Mouse (Mus musculus): Measurements from ENCODE around the gene Pld1. TPM values are rescaled to one million over a fixed set of nuclear protein-coding genes. Genes with fewer than 3 reads are reported as not detected.

Gene Pld1
- polyA plus RNA-seq, 1 experiment from 2014 or later = 5.7 TPM

DNA sequence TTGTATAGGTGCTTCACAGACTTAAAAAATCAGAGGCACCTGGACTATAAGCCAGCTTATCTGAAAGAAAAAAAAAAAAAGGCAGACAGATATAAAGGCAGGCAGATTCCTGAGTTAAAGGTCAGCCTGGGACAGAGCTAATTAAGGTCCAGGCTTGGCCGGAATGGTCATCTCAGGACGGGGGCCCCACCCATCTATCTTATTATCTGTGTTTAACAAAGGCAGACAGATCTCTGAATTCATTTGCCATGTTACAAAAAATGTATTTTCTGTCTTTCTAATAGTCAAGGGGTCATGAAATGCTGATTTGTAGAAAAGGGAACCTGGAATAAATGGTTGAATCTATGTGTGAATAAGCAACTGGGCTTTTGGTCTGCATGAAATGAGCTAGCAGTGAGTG, 30.2 kb upstream of the Pld1 start:
- no peaks in the 10 kb centered on the region for H3K4me1 ChIP-seq (ENCODE audit: control insufficient read depth, insufficient read depth, low read length)
- no peaks in the 10 kb centered on the region for H3K27me3 ChIP-seq (ENCODE audit: control insufficient read depth, insufficient read depth, low read length)
- no peak overlapping the region for H3K4me2 ChIP-seq (ENCODE audit: low read depth, low read length)
- no peaks in the 10 kb centered on the region for H3K9me3 ChIP-seq (ENCODE audit: control insufficient read depth, low read length)
- no peak overlapping the region for H3K9ac ChIP-seq (replicated peaks; ENCODE audit: low read depth, low read length)
- H3K27ac ChIP-seq (ENCODE audit: low read depth, low read length) = no peak overlapping the region
- no peak for ATAC-seq (ENCODE audit: low read depth)
- H3K36me3 ChIP-seq (ENCODE audit: control insufficient read depth, insufficient read depth, low read length) = no peaks in the 10 kb centered on the region
- 88% methylated on average over 2 of the region's 2 CpGs for WGBS
- no peak overlapping the region for H3K4me3 ChIP-seq (ENCODE audit: low read depth, low read length)

DNA sequence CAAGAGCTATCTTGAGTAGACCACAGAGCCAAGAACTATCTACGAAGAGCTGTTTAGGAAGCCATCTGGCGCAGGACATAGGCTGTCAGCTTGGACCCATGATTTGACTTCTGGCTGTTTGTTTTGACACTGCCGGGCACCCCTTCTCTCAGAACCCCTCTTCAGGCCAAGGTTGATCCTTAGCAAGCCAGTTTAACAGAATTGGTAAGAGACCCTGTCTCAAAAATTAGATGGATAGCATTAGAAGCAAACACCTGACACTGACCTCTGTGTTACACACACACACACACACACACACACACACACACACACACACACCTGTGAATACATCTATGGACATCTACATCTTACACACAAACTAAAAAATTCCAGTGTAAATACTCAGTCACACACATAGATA, 29.5 kb upstream of the Pld1 start:
- no peaks in the 10 kb centered on the region for H3K36me3 ChIP-seq (ENCODE audit: control insufficient read depth, insufficient read depth, low read length)
- H3K4me3 ChIP-seq (ENCODE audit: low read depth, low read length) = no peak overlapping the region
- H3K4me2 ChIP-seq (ENCODE audit: low read depth, low read length) = no peak overlapping the region
- no peak for ATAC-seq (ENCODE audit: low read depth)
- H3K27ac ChIP-seq (ENCODE audit: low read depth, low read length) = no peak overlapping the region
- WGBS = 97% methylated on average over 3 of the region's 3 CpGs
- H3K9me3 ChIP-seq (ENCODE audit: control insufficient read depth, low read length) = no peaks in the 10 kb centered on the region
- H3K27me3 ChIP-seq (ENCODE audit: control insufficient read depth, insufficient read depth, low read length) = no peaks in the 10 kb centered on the region
- H3K4me1 ChIP-seq (ENCODE audit: control insufficient read depth, insufficient read depth, low read length) = no peaks in the 10 kb centered on the region
- H3K9ac ChIP-seq (replicated peaks; ENCODE audit: low read depth, low read length) = no peak overlapping the region

DNA sequence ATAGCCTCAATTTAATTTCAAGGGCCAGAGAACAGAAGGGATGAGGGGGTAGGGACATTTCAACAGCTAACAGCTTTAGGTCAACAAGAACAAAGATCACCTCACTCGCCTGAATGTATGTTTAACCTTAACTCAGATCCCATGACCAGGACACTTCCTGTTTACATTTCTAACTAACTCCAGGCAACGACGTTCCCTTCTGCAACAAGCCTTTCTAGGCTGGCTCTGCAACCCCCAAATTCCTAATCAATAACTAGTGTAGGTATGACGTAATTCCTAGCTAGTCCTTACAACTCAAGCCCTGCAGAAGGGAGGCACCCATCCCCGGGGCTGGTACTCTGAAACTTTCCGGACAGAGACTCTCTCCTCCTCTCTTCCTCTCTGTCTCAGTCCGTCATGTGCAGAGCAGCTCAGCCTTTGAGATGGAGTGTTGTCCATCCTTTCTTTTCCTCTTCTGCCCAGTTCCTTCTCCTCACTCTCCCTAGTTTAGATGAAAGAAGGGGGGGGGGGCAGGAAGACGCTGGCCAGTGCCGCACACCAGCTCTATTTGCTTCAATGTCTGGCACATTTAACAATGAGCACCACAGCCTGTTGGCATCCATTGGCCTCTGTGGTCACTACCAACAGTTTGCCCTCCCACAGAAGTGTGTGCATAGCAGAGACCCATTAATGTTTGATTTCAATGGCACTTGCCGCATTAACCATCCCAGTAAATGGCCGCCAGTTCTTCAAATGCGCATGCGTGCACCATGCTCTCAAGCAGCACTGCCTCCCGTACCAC, 19.6 kb upstream of the Pld1 start:
- H3K9ac ChIP-seq (replicated peaks; ENCODE audit: low read depth, low read length) = no peak overlapping the region
- no peak overlapping the region for H3K4me2 ChIP-seq (ENCODE audit: low read depth, low read length)
- WGBS = 92% methylated on average over 14 of the region's 14 CpGs
- no peak overlapping the region for H3K4me3 ChIP-seq (ENCODE audit: low read depth, low read length)
- no peaks in the 10 kb centered on the region for H3K36me3 ChIP-seq (ENCODE audit: control insufficient read depth, insufficient read depth, low read length)
- H3K9me3 ChIP-seq (ENCODE audit: control insufficient read depth, low read length) = no peaks in the 10 kb centered on the region
- no peaks in the 10 kb centered on the region for H3K27me3 ChIP-seq (ENCODE audit: control insufficient read depth, insufficient read depth, low read length)
- ATAC-seq (ENCODE audit: low read depth) = no peak
- no peak overlapping the region for H3K27ac ChIP-seq (ENCODE audit: low read depth, low read length)
- no peaks in the 10 kb centered on the region for H3K4me1 ChIP-seq (ENCODE audit: control insufficient read depth, insufficient read depth, low read length)

DNA sequence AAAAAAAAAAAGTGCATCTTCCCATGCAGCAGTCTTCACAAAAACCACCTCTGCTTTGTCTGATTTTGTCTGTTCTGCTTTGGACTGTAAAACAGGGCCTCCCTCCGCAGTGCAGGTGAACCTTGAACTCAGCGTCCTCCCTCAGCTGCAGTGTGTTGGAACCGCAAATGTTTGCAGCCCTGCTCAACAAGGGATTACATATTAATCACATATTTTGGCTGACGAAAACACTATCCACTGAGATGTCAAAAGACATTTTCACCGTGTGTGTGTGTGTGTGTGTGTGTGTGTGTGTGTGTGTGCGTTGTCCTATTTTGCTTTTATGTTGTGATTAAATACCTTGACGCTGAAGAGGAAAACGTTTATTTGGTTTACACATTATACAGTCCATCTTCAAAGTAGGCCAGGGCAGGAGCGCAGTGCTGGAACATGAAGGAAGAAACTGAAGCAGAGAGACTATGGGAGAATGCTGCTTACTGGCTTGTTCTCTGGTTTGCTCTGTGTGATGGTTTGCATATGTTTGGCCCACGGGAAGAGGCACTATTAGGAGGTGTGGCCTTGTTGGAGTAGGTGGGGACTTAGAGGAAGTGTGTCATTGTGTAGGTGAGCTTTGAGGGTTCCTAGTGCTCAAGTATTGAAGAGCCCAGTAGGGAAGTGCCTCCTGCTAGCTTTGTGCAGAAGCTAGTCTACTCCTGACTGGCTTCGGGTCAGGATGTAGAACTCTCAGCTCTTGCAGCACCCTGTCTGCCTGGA, 17.1 kb upstream of the Pld1 start:
- Histone ChIP-seq H3K9me3 (ENCODE audit: control insufficient read depth, low read length) (no peaks in the 10 kb centered on the region), H3K9ac (replicated peaks; ENCODE audit: low read depth, low read length) (no peak overlapping the region), H3K27ac (ENCODE audit: low read depth, low read length) (no peak overlapping the region), H3K4me3 (ENCODE audit: low read depth, low read length) (no peak overlapping the region), H3K36me3 (ENCODE audit: control insufficient read depth, insufficient read depth, low read length) (no peaks in the 10 kb centered on the region), H3K4me1 (ENCODE audit: control insufficient read depth, insufficient read depth, low read length) (no peaks in the 10 kb centered on the region), H3K4me2 (ENCODE audit: low read depth, low read length) (no peak overlapping the region), H3K27me3 (ENCODE audit: control insufficient read depth, insufficient read depth, low read length) (no peaks in the 10 kb centered on the region)
- ATAC-seq (ENCODE audit: low read depth) = no peak
- WGBS = 88% methylated on average over 11 of the region's 11 CpGs

DNA sequence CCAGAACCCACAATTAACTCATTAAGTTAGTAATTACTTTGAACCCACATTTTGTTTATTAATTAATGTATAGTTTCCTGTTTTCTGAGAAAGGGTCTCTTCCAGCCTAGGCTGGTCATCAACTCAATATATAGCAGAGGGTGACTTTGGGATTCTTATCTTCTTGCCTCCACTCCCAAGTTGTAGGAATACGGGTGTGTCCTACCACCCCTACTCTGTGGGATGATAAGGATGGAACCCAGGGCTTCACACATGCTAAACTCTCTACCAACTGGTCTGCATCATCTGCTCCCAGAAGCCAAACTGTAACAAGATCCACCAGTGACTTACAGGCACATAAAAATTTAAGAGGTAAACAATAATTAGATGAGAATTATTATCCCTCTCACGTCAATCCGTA, 14.5 kb upstream of the Pld1 start:
- no peaks in the 10 kb centered on the region for H3K9me3 ChIP-seq (ENCODE audit: control insufficient read depth, low read length)
- H3K36me3 ChIP-seq (ENCODE audit: control insufficient read depth, insufficient read depth, low read length) = no peaks in the 10 kb centered on the region
- no peak overlapping the region for H3K27ac ChIP-seq (ENCODE audit: low read depth, low read length)
- ATAC-seq (ENCODE audit: low read depth) = peak; percentile 21; the same call in 1 of the 2 replicates
- H3K4me1 ChIP-seq (ENCODE audit: control insufficient read depth, insufficient read depth, low read length) = no peaks in the 10 kb centered on the region
- WGBS = 73% methylated on average over 3 of the region's 3 CpGs
- no peaks in the 10 kb centered on the region for H3K27me3 ChIP-seq (ENCODE audit: control insufficient read depth, insufficient read depth, low read length)
- no peak overlapping the region for H3K4me3 ChIP-seq (ENCODE audit: low read depth, low read length)
- H3K4me2 ChIP-seq (ENCODE audit: low read depth, low read length) = no peak overlapping the region
- no peak overlapping the region for H3K9ac ChIP-seq (replicated peaks; ENCODE audit: low read depth, low read length)

DNA sequence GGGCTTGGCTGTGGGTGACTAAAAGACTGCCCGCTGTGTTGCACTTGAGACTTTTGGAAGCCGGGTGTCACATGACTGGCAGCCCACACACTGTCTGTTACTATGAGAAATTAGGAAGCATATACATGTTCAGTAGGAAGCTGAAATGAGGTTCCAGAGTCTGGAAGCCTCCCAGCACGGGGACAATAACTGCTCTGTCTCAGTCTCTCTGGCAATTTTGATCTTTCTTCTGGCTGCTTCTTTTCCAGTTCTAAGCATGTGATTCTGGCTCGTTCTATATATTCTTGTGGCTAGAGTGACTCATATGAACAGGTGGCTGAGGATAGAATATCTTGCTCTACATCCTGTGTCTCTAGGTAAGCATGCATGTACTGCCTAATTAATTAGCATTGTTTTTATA, 9.3 kb upstream of the Pld1 start:
- WGBS = 87% methylated on average over 4 of the region's 4 CpGs
- H3K27me3 ChIP-seq (ENCODE audit: control insufficient read depth, insufficient read depth, low read length) = no peaks in the 10 kb centered on the region
- H3K4me1 ChIP-seq (ENCODE audit: control insufficient read depth, insufficient read depth, low read length) = no peaks in the 10 kb centered on the region
- H3K9me3 ChIP-seq (ENCODE audit: control insufficient read depth, low read length) = no peaks in the 10 kb centered on the region
- ATAC-seq (ENCODE audit: low read depth) = no peak
- H3K9ac ChIP-seq (replicated peaks; ENCODE audit: low read depth, low read length) = no peak overlapping the region
- H3K4me2 ChIP-seq (ENCODE audit: low read depth, low read length) = no peak overlapping the region
- H3K4me3 ChIP-seq (ENCODE audit: low read depth, low read length) = no peak overlapping the region
- H3K27ac ChIP-seq (ENCODE audit: low read depth, low read length) = no peak overlapping the region
- no peaks in the 10 kb centered on the region for H3K36me3 ChIP-seq (ENCODE audit: control insufficient read depth, insufficient read depth, low read length)

DNA sequence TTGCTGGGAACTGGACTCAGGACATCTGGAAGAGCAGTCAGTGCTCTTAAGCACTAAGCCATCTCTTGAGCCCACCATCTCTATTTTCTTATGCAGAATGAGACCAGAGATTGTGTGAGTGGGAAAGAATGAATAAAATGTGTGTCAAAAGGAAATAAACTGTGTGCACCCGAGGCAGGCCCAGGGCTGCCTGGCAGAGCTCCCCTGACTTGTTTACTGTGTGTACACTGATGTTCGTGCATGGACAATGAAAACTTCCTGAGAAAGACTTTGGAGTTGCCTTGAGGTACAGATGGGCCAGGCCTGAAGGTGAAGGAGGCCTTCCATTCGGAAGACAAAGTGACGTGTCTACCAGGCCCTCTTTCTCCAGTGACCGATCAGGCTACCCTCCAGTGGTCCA, 6.1 kb upstream of the Pld1 start:
- Histone ChIP-seq H3K4me1 (ENCODE audit: control insufficient read depth, insufficient read depth, low read length) (no peaks in the 10 kb centered on the region), H3K9me3 (ENCODE audit: control insufficient read depth, low read length) (no peaks in the 10 kb centered on the region), H3K4me3 (ENCODE audit: low read depth, low read length) (no peak overlapping the region), H3K9ac (replicated peaks; ENCODE audit: low read depth, low read length) (no peak overlapping the region), H3K27ac (ENCODE audit: low read depth, low read length) (no peak overlapping the region), H3K27me3 (ENCODE audit: control insufficient read depth, insufficient read depth, low read length) (no peaks in the 10 kb centered on the region), H3K36me3 (ENCODE audit: control insufficient read depth, insufficient read depth, low read length) (no peaks in the 10 kb centered on the region), H3K4me2 (ENCODE audit: low read depth, low read length) (no peak overlapping the region)
- no peak for ATAC-seq (ENCODE audit: low read depth)
- 90% methylated on average over 5 of the region's 5 CpGs for WGBS

DNA sequence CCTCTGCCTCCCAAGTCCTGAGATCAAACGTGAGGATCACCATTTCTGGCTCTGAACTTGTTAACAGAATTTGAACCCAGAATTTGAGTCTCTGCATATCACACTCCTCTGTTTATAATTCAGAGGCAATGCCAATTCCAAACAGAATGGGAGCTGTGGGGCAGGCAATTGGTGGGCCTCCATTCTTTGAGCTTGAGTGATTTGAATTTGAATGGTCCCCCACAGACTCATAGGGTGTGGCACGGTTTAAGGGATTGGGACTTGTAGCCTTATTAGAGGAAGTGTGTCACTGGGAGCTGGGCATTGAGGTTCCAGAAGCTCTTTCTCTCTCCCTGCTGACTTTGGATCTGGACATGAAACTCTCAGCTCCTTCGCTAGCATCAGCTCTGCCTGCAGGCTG, 2.9 kb upstream of the Pld1 start:
- H3K9ac ChIP-seq (replicated peaks; ENCODE audit: low read depth, low read length) = no peak overlapping the region
- peaks cover 3% of the 10 kb centered on the region; the same call in 1 of the 2 replicates for H3K4me1 ChIP-seq (ENCODE audit: control insufficient read depth, insufficient read depth, low read length)
- 60% methylated on average over 3 of the region's 3 CpGs for WGBS
- no peak overlapping the region for H3K4me2 ChIP-seq (ENCODE audit: low read depth, low read length)
- no peak overlapping the region for H3K4me3 ChIP-seq (ENCODE audit: low read depth, low read length)
- H3K27ac ChIP-seq (ENCODE audit: low read depth, low read length) = no peak overlapping the region
- no peaks in the 10 kb centered on the region for H3K27me3 ChIP-seq (ENCODE audit: control insufficient read depth, insufficient read depth, low read length)
- no peaks in the 10 kb centered on the region for H3K9me3 ChIP-seq (ENCODE audit: control insufficient read depth, low read length)
- no peak for ATAC-seq (ENCODE audit: low read depth)
- H3K36me3 ChIP-seq (ENCODE audit: control insufficient read depth, insufficient read depth, low read length) = no peaks in the 10 kb centered on the region

DNA sequence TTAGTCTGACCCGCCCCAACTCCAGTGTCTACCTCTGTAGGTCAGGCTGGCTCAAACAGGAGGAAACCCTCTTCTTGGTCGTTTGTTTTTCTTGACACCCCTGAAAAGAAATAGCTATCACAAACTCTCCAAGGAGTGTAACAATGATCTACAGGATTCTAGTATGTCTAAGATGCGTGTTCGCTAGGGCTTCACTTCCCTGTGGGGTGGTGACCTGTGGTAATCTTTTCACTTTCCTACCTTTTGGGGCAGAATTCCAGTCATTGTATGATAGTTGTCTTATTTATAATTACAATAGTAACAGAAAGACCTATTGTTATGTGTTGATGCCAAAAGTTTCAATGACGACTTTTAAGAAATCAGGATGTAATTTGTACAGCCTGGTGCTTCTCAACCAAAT, 1.8 kb upstream of the Pld1 start:
- Histone ChIP-seq H3K4me3 (ENCODE audit: low read depth, low read length) (no peak overlapping the region), H3K27me3 (ENCODE audit: control insufficient read depth, insufficient read depth, low read length) (no peaks in the 10 kb centered on the region), H3K27ac (ENCODE audit: low read depth, low read length) (no peak overlapping the region), H3K36me3 (ENCODE audit: control insufficient read depth, insufficient read depth, low read length) (no peaks in the 10 kb centered on the region), H3K9ac (replicated peaks; ENCODE audit: low read depth, low read length) (no peak overlapping the region), H3K4me2 (ENCODE audit: low read depth, low read length) (no peak overlapping the region), H3K4me1 (ENCODE audit: control insufficient read depth, insufficient read depth, low read length) (peaks cover 3% of the 10 kb centered on the region; the same call in 1 of the 2 replicates), H3K9me3 (ENCODE audit: control insufficient read depth, low read length) (no peaks in the 10 kb centered on the region)
- whole genome bisulfite sequencing = 79% methylated on average over 5 of the region's 5 CpGs
- ATAC-seq (ENCODE audit: low read depth) = no peak
